Mouse (Mus musculus): ENCODE measurements around the gene Rab8b.
"Not testable (repeated sequence)": the region's sequence is repeated elsewhere in the genome, so short reads cannot be mapped to it uniquely, and the experiment has no call there.

The Rab8b gene

DNA sequence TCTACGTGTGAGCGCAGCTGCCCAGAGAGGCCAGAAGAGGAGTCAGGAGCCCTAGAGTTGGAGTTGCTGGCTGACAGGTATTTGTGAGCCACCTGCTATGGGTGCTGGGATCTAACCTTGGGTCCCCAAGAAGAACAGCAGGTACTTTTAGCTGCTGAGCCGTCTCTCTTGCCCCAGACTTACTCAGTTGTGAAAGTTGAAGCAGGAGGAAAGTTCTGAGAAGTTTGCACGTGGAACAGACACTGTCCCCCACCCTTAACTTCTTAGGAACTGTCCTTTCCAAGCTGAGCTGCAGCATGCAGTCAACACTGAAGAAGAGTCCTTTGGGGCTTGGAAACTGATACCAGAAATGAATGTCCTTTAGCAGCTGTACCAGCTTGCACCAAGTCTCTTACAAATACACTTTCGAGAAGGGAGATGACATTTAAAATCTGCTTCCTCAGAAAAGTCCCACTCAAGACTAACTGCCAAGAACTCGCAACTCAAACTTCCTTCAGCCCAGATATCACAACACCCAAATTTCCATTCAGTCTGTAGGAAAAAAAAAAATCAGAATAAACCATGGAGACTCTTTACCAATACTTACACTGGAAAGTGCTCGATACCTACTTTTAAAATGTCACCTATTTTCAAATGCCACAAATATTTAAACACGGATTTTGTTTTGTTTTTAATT lies 2.1 kb downstream of the Rab8b start:
- no peak for DNase-seq (ENCODE audit: low read depth, low spot score)

DNA sequence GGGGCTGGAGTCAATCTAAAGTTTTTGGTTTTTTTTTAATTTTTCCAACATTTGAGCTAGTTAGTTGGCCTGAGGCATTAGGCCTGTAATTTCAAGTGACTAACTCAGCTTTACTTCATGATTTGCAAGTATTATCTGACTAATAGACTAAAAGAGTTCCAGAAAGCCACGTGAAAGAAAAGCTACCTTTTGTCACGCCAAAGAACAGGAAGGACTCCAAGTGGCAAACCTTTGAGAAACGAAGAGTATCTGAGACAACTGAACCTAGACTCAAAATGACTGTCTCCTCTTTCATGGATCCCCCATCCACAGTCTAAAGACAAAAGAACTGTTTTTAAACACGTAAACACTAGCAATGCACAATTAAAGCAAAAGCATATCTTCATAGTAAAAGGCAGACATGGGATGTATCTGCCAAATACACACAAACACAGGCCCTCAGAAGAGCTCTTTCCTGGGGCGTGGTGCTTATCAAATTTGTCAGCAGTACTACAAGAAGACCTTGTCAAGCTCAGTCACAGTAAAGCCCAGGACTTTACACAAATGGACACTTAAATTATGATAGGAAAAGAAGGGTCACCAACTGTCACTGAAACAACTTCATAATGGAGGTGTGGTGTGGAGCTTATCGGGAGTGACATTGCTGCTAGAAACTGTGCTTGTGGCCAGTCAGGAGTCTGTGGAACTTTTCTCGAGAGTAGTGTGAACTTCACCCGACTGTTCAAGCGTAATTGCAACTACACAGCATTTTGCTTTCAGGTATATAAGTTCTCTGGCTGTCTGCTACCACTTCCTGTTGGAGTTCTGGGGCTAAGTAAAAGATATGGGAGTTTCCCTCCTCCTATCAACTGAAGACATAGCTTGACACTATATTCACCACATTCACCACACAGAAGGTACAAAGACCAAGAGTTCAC lies 3.4 kb downstream of the Rab8b start:
- DNase-seq (ENCODE audit: low read depth, low spot score): no peak

DNA sequence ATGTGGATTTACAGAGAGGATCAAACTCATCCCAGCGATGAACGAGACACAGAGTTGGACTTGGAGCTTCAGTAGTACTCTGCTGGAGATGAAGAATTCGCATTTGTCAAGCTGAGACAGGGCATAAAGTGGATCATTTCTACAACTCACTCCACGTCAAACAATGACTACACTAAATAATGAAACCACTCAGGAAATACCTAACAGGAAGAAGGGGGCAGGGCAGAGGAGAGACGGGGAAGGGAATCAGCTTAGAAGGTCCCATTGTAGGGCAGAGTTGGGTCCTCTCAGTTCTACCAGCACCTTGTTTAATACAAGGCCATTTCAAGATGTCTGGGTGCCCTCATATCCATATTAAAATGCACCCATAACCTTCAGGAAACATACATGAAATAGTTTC lies 4.1 kb downstream of the Rab8b start:
- no peak for DNase-seq (ENCODE audit: low read depth, low spot score)

DNA sequence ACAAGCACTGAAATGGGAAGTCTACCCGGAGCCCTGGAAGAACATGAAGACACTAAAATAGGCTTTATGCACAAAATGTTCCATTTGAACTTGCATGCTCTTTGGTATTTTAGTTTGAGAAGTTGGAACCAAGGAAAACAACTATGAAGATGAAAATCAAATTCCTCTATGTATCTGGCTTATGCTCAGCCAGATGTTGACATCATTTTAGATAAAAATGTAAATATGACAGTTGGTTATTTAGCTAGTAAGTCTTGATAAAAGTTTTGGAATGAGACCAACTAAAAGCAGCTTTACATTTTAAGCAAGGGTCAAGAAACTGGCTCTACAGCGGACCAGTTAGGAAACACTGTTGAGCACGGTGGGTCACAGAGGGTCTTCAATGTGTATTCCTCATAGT lies 4.9 kb downstream of the Rab8b start:
- DNase-seq (ENCODE audit: low read depth, low spot score): no peak

DNA sequence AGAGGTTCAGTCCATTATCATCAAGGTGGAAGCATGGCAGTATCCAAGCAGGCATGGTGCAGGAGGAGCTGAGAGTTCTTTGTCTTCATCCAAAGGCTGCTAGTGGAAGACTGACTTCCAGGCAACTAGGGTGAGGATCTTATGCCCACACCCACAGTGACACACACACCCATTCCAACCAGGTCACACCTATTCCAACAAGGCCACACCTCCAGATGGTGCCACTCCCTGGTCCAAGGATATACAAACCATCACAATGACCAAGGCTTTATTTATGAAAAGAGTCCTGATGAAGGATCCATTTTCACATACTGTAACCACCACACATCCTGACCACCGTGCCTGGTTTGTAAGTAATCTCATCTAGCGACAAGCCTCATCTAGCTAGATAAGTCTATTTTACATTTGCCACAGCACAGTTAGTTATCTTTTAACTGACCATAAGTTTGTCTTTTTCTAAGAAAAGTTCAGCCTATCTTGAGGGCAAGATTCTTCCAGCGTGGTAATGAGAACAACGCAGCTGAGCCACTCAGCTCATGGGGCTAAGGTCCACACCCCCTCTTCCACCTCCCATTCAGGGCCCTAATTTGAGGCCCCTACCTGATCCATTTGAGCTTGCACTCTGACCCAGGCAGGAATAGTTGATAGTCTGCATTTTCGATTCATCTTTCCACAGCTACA lies 6.1 kb downstream of the Rab8b start:
- DNase-seq (ENCODE audit: low read depth, low spot score): not testable (repeated sequence)

DNA sequence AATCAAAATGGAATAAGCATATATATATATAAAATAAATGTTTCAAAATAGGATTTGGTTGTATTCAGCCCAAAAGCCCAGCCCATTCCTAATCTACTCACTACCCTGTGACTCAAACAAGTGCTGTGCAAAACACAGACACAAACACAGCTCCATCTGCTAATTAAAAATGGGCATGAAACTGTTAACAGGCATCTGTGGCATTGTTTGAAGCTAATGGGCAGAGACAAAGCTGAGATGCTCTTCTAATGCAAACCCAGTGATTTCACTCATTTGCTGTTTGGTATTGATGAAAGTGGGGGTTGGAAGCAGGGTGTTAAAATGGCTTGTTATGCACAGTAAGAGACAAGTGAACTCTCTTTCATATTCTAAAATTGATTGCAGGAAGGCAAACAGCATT lies 7.2 kb downstream of the Rab8b start:
- DNase-seq (ENCODE audit: low read depth, low spot score): no peak

DNA sequence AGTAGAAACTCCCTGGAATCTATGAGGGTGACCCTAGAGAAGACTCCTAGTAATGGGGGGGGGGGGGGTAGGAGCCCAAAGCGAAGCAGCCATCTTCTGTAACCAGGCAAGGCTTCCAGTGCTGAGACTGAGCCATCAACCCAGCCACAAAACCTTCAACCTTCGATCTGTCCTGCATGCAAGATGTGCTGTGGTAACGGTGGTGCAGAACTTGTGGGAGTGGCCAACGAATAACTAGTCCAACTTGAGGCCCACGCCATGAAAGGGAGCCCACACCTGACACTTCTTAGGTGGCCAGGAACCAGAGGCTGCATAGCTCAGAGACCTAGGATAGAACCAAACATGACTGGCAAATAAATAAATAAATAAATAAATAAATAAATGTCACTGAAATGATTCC lies 8.8 kb downstream of the Rab8b start:
- DNase-seq (ENCODE audit: low read depth, low spot score): no peak

DNA sequence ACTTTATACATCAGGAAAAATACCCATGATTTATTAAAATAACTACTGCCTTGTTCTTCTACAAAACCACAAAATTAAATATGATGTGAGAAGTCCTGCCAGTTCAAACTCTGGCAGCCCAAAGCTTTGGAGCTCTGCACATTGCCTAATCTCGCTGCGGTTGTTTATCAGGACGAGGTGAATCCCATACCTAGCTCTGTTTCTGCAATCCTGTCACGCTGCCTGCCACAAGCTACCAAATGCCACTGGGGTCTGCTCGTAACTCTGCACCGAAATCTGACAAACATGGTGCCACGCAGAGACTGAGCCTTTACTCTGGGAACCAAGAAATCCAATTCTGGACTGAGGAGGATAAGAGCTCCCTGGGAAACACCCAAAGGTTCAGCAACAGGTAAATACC lies 9.6 kb downstream of the Rab8b start:
- no peak for DNase-seq (ENCODE audit: low read depth, low spot score)

DNA sequence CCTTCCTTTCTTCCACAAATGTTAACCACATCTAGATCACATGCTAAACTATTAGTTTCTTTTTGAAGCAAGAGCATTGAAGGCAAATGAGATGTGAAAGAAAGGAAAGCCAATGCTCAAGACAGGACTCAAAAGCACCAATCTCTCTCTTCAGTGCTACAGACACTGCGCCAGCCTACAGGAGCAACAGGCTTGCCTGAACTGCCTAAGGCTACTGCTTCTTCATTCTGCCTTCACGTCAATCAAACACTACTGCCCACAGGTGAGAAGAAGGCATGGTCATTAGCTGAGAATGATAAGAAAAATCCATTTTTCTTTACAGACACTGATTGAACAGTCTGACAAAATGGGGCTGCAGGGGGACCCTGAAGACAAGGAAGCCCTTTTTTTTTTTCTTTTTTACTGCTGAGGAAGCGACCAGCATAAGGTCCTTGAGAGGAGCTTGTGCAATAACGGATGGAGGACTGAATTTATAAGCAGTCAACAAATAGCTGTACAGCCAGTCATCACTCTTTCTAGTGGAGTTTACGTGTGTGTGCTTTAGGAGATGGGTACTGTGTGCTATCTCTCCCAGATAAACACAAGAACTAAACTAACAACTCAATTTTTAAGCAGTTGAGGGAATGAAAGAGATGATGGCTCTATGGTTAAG lies 11.6 kb downstream of the Rab8b start:
- no peak for DNase-seq (ENCODE audit: low read depth, low spot score)

DNA sequence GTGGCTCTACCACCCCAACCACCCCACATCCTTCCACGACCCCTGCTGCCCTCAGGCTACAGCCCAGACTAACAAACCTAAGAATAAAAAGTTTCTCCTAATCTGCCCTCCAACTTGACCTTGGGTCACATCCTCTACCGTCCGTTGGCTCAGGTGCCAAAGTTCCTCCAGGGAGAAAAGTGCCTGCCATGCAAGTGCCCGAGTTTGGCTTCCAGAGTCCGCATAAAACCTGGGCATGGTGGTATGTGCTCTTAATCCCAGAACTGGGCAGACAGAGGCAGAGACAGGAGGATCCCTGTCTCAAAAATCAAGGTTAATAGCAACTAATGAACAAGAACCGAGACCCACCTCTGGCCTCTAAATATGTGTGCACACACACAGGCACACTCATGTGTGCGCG lies 12.4 kb downstream of the Rab8b start:
- DNase-seq (ENCODE audit: low read depth, low spot score): no peak

DNA sequence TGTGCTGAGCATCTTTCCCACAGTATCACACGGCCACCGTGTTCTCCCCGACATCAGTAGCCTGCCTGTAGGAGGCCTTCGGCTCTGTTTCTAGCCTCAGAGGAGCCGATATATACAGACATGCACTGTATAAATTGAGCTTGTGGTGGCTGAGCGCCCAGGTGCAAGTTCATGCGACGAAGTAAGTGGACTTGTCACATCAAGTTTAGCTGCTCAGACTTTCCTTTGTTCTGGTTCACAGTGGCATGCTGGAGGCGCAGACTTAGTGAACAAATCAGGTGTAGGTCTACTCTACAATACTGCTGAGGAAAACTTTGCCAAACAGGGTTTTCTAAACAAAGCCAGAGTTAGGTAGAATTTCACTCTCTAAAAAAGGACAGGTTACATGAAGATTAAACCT lies 13.5 kb downstream of the Rab8b start:
- no peak for DNase-seq (ENCODE audit: low read depth, low spot score)

DNA sequence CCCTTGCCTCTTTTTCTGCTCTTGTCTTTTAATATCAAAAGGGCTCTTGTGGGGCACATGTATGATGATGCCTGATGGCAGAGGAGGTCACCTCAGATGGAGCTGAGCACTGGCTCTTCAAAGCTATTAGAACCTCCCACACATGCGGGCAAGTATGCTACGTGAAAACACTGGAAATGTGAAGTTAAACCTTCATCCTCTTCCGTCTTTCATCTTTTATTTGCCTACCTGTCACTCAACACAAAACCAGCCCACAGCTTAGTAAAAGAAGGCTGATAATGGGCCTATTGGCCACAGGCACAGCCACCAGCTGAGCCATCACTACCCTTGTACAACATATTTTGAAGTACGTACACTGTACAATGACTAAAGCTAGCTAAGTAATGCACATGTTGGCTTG lies 20.0 kb downstream of the Rab8b start:
- DNase-seq (ENCODE audit: low read depth, low spot score): no peak

DNA sequence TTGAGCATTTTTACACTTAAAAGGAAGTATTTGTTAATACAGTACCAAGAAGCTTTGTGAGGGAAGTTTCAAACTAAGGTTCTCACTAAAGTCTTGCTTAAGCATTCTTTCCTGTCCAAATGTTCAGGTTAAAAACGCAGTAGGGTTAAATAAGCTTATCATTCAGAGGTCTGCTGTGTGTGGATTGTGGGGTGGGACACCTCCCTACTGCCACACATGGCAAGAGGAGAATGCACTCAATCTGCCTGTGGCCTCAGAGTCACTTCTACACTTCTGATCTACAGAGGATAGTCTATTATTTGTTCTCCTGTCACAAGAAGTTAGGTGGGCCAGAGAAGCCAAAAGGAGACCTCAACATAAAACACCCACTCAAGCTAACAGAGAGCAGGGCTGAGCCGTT lies 20.4 kb downstream of the Rab8b start:
- DNase-seq (ENCODE audit: low read depth, low spot score): no peak

DNA sequence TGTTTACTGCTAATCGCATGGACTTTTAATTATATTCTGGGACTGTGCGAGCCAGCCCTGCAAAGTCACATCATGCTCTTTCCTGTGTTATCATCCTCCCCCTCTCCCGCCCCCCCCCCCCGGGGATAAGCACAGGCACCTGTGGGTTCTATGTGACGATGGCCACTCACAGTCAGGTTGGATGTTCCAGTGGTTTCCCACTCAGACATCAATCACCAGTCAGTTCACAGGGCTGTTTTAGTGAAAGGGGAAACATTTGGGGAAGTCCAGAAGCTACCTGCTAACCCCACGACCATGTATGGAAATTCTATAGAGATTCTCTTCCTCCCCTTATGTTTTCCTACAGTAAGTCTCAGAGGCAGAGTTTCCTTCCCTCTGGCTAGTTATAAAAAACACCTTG lies 21.6 kb downstream of the Rab8b start:
- DNase-seq (ENCODE audit: low read depth, low spot score): no peak

DNA sequence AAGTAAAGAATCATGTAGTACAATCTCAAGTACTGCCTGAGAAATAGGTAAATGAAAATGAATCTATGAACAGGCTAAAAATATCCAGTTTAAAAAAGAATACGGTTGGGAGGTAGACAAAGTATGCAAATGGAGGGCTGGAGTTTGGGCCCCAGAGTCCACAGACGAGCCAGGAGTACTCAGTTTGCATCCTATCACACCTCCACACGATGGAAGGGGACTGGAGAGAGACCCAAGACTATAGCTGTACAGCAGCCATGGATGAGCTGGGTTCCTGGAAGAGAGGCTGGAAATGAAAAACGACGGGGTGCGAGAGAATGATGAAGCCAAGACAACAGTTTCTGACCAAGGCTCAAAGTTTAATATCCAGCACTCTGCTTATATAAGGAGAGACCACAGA lies 22.5 kb downstream of the Rab8b start:
- no peak for DNase-seq (ENCODE audit: low read depth, low spot score)

DNA sequence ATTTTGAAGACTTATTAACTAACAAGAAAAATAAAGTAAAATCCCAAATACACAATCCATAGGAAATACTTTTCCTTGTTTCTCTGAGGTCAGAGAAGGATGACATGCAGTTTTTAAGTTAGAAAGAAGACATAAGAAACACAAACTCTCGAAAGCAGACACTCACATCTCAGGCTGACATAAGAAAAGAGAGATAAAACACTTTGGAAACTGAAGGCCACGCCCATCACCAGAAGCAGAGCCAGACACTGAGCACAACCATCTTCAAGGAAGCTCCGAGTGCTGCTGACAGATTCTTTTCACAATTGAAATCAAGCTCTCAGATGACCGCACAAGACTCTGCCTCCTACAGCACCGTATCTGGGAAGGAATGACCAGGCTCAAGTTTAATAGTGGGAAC lies 23.5 kb downstream of the Rab8b start:
- no peak for DNase-seq (ENCODE audit: low read depth, low spot score)

DNA sequence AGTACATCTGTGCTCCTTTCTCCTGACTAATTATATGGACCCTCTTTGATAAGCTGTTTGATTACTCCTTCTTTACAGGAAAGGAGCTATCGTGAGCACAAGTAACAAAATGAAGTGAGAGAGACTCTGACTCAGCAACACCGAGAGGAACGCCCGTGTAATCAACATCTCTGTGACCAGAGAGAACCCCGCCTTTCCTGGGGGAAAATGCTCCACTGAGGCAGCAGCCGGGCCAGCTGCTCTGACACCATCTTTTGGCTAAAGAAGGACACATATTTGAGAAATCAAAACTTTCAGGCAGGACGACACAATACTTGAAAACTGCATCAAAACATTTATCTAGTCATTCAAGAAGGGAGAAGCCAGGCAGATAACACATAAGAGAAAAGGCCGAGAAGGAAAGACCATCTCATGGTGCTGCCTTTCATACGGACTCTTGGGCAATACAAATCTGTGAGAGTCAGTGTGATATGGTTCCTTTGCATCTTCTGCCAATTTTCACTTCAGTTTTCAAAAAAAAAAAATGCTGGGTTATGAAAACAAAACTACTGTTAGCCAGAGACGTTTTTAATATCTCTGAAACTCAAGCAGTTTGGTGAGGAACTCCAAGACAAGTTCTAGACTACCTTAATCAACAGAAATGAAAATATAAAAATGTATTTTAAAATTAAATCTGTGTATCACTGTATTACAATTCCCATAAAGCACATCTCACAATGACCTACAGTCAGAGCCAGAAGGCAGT lies 24.3 kb downstream of the Rab8b start:
- no peak for DNase-seq (ENCODE audit: low read depth, low spot score)

DNA sequence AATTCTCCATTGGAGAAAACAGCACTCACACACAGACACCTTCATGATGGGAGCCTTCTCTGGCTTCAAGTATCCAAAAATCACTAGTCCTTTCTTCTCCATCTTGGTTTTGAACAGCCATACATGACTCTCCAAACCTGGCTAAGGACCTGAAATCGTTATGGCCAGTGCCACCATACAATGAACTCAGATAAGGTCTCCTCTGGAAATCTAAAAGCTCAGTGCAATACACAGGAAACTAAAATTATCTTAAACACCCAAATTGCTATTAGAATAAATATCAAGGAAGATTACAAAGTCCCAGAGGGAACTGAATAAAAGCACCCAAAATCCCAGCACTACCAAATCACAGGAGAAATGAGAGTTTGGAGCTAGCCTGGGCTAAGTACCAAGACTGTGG lies 25.1 kb downstream of the Rab8b start:
- DNase-seq (ENCODE audit: low read depth, low spot score): no peak

DNA sequence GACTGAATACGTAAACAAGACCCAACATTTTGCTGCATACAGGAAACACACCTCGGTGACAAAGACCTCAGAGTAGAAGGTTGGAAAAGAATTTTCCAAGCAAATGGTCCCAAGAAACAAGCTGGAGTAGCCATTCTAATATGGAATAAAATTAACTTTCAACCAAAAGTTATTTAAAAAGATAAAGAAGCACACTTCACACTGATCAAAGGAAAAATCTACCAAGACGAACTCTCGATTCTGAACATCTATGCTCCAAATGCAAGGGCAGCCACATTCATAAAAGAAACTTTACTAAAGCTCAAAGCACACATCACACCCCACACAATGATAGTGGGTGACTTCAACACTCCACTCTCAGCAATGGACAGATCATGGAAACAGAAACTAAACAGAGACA lies 27.0 kb downstream of the Rab8b start:
- DNase-seq (ENCODE audit: low read depth, low spot score): not testable (repeated sequence)

DNA sequence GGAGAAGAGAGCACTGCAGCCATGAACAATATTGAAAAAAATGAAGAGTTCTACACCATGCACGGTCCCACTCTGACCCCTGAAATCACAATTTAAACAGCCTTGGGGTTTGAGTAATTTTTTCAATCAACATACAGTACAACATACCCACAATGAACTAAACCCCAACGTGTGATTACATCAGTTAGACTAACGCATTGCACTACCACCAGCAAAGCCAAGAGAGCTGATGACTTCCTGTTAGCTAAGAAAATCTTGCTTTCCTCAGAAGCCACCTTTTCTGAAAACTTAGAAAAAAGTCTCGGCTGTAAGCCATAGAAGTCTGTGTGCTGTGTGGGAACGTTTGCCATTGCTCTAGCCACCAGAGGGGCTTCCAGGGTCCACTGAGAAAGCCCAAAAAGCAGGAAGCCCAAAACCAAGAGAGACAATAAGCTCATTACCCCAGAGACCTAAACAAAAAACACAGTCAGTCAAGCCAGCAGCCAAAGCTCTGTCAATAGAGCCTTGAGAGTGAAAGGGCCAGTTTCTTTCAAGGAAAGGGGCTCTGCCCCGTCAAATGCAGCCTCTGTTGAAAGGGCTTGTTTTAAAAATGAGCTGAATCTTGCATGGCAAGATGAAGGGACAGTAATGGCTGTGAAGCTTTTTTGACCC lies 31.4 kb downstream of the Rab8b start:
- no peak for DNase-seq (ENCODE audit: low read depth, low spot score)

Measured in brain, embryonic 18.5 days (tissue).